Mouse (Mus musculus) liver, postnatal 0 days (tissue): ENCODE results near the gene Gm9817.

ENCODE experiments used
- CTCF ChIP-seq: sonication (generic); IDR thresholded peaks from 2 replicates; pipeline ENCODE4 v1.5.1; 2016; ENCODE audit warnings: antibody characterized with exemption, low read depth
- EP300 ChIP-seq: IDR thresholded peaks from 2 replicates; pipeline ENCODE4 v1.6.1; 2016; ENCODE audit warnings: antibody characterized with exemption, low read depth, mild to moderate bottlenecking

- peak; percentile 22 for TF ChIP-seq CTCF
- no peak for TF ChIP-seq EP300
These were observed 39.9 kb downstream of the Gm9817 start for GRCm38 (mm10) chr13:45118375-45118774.
